12 mouse cellular contexts compared by ENCODE assay signal in the genomic region with DNA sequence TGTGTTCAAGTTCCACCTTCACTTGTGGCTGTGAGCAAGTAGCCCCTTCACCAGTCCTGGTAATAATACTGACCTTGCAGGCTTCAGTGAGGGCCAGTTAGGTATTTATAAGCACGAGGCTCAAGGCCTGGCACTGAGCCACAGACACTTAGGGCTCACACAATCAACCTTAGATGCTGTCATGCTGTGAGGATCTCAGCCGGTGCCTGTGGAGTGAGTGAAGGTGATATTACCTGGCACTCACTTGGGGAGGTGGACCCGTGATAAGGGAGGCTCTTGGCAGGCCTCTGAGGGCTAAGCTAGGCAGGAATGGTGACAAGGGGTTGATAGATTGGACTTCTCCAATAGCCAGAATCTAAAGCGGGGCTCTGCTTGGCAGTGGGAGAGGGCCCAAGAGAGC.
DNase-seq lines count a peak whose midpoint lies in the region; ATAC-seq and TF ChIP-seq lines count a peak whose summit lies in the region.
"Had no signal": no experiment of that assay in that cellular context is flagged by ENCODE, and none has a peak within 500 bp of the region (broad histone marks: within the 10 kb centered on the region; RNA-seq: fewer than 3 reads in every experiment).

No protein-coding gene starts in this region.

- peak; percentile 71 for DNase-seq in lung, embryonic 14.5 days
- no peak for DNase-seq in lung, postnatal 25 days (ENCODE audit: low spot score)
- peak; percentile 54 to 59 for DNase-seq in kidney, adult 8-10 months
- DNase-seq in lung, postnatal 4 days: peak; percentile 57 to 75
- DNase-seq in right cerebral cortex, postnatal 14 days: no peak
- no peak for DNase-seq in cerebellum, adult 11-12 months
- DNase-seq: forebrain, postnatal 0 days; gastrocnemius, postnatal 14 days; layer of hippocampus, adult 9-11 months had no signal

- ATAC-seq in lung, embryonic 14.5 days (ENCODE audit: insufficient read depth): 0 out of 2 replicates have a peak, but pooled peaks have one; percentile 18
- peak; percentile 54; the same call in 1 of the 2 replicates for ATAC-seq in heart, embryonic 12.5 days (ENCODE audit: insufficient number of reproducible peaks, low FRiP score)
- ATAC-seq: forebrain, postnatal 0 days had no signal

- H3K4me3 ChIP-seq in lung, embryonic 14.5 days (ENCODE audit: low read depth, low read length): no peak overlapping the region
- no peak overlapping the region for H3K4me3 ChIP-seq in heart, embryonic 12.5 days
- H3K4me3 ChIP-seq: embryonic facial prominence, embryonic 15.5 days; limb, embryonic 13.5 days had no signal

- H3K27me3 ChIP-seq in lung, embryonic 14.5 days (ENCODE audit: insufficient read depth, low read length): no peaks in the 10 kb centered on the region
- H3K27me3 ChIP-seq in heart, embryonic 12.5 days (replicated peaks): no peaks in the 10 kb centered on the region
- H3K27me3 ChIP-seq: embryonic facial prominence, embryonic 15.5 days had no signal

- no peak overlapping the region for H3K9ac ChIP-seq in lung, embryonic 14.5 days
- no peak overlapping the region for H3K9ac ChIP-seq in heart, embryonic 12.5 days
- H3K9ac ChIP-seq: embryonic facial prominence, embryonic 15.5 days; forebrain, postnatal 0 days; limb, embryonic 13.5 days had no signal

- H3K9me3 ChIP-seq in lung, embryonic 14.5 days (ENCODE audit: low read depth, low read length): no peaks in the 10 kb centered on the region
- H3K9me3 ChIP-seq in heart, embryonic 12.5 days (replicated peaks): no peaks in the 10 kb centered on the region
- H3K9me3 ChIP-seq: embryonic facial prominence, embryonic 15.5 days; limb, embryonic 13.5 days had no signal

- H3K27ac ChIP-seq in lung, embryonic 14.5 days (ENCODE audit: low read depth): peak overlapping the region; percentile 42; the same call in 1 of the 2 replicates
- peak overlapping the region; percentile 83 for H3K27ac ChIP-seq in heart, embryonic 12.5 days (ENCODE audit: poor library complexity, severe bottlenecking)
- H3K27ac ChIP-seq: embryonic facial prominence, embryonic 15.5 days; limb, embryonic 13.5 days had no signal

- H3K4me1 ChIP-seq in lung, embryonic 14.5 days (ENCODE audit: insufficient read depth): peaks cover 52% of the 10 kb centered on the region
- H3K4me1 ChIP-seq in heart, embryonic 12.5 days (replicated peaks): peaks cover 55% of the 10 kb centered on the region

- WGBS in lung, embryonic 14.5 days: 24% methylated on average over 4 of the region's 4 CpGs
- 19% methylated on average over 4 of the region's 4 CpGs for WGBS in heart, embryonic 12.5 days

- no peak overlapping the region for H3K4me2 ChIP-seq in lung, embryonic 14.5 days
- H3K4me2 ChIP-seq in heart, embryonic 12.5 days: no peak overlapping the region
- H3K4me2 ChIP-seq: embryonic facial prominence, embryonic 15.5 days; limb, embryonic 13.5 days had no signal

- no peak for TF ChIP-seq CTCF in lung, embryonic 14.5 days (IDR thresholded peaks at IDR 0.05; ENCODE audit: low read depth)

- no peaks in the 10 kb centered on the region for H3K36me3 ChIP-seq in lung, embryonic 14.5 days (ENCODE audit: insufficient read depth)
- H3K36me3 ChIP-seq in heart, embryonic 12.5 days: no peaks in the 10 kb centered on the region
- H3K36me3 ChIP-seq: embryonic facial prominence, embryonic 15.5 days; limb, embryonic 13.5 days had no signal

Comparison
In these comparisons a context has a peak if more than half of its experiments do, and no peak if none do; other contexts are left out.
1. DNase-seq: peak in lung, embryonic 14.5 days (single experiment), kidney, adult 8-10 months (2 of 2) and lung, postnatal 4 days (2 of 2); none in lung, postnatal 25 days (single experiment), right cerebral cortex, postnatal 14 days (single experiment) and cerebellum, adult 11-12 months (single experiment).